17 mouse cellular contexts compared by ENCODE assay signal in the genomic region with DNA sequence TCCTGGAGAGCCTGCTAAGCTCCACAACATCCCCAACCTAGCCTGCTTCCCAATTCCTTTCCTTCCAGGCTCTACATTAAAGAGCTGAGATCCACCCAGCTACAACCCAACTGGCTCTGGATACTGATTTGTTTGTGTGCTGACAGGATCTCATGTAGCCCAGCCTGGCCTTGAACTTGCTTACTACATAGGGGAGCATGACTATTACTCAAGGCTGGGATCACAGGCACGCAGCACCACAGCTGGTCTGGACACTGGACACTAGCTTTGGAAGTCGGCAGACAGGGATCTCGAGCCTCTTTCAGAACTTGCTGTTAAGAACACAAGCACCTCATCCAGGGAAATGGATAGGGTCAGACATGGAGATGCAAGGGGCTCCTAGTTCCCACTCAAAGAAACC. TPM values are rescaled to one million over a fixed set of nuclear protein-coding genes. Genes with fewer than 3 reads are reported as not detected.
DNase-seq lines count a peak whose midpoint lies in the region; ATAC-seq lines count a peak whose summit lies in the region.
"Had no signal": no experiment of that assay in that cellular context is flagged by ENCODE, and none has a peak within 500 bp of the region (broad histone marks: within the 10 kb centered on the region; RNA-seq: fewer than 3 reads in every experiment).

No protein-coding gene starts in this region.

- H3K36me3 ChIP-seq in megakaryocyte, embryonic 14.5 days (replicated peaks; ENCODE audit: low read length): peaks cover 87% of the 10 kb centered on the region
- H3K36me3 ChIP-seq in heart, embryonic 12.5 days: peaks cover 51% of the 10 kb centered on the region

- H3K9ac ChIP-seq in heart, embryonic 12.5 days: no peak overlapping the region
- H3K9ac ChIP-seq: embryonic facial prominence, embryonic 12.5 days; forebrain, embryonic 13.5 days; forebrain, embryonic 15.5 days; forebrain, postnatal 0 days had no signal

- peak; percentile 72 for DNase-seq in adrenal gland, adult 2 months
- DNase-seq in adrenal gland, postnatal 10 days: no peak
- peak; percentile 46 for DNase-seq in adrenal gland, postnatal 14 days
- DNase-seq in adrenal gland, postnatal 4 days (ENCODE audit: low spot score in 2 of 2): no peak
- DNase-seq: cerebellum, adult 11-12 months; cerebellum, adult 2 months; cerebellum, adult 9-10 months; cerebellum, postnatal 10 days; cerebellum, postnatal 25 days; forebrain, postnatal 0 days had no signal

- 91% methylated on average over 3 of the region's 3 CpGs for WGBS in heart, embryonic 12.5 days

- H3K27ac ChIP-seq in heart, embryonic 12.5 days (ENCODE audit: poor library complexity, severe bottlenecking): no peak overlapping the region
- H3K27ac ChIP-seq: embryonic facial prominence, embryonic 10.5 days; embryonic facial prominence, embryonic 12.5 days; forebrain, embryonic 13.5 days; forebrain, embryonic 15.5 days had no signal

- peaks cover 89% of the 10 kb centered on the region for H3K4me1 ChIP-seq in megakaryocyte, embryonic 14.5 days
- peaks cover 57% of the 10 kb centered on the region for H3K4me1 ChIP-seq in heart, embryonic 12.5 days (replicated peaks)

- no peaks in the 10 kb centered on the region for H3K9me3 ChIP-seq in megakaryocyte, embryonic 14.5 days
- no peaks in the 10 kb centered on the region for H3K9me3 ChIP-seq in heart, embryonic 12.5 days (replicated peaks)
- H3K9me3 ChIP-seq: embryonic facial prominence, embryonic 10.5 days; embryonic facial prominence, embryonic 12.5 days; forebrain, embryonic 13.5 days; forebrain, embryonic 15.5 days had no signal

- no peak for ATAC-seq in megakaryocyte, adult 5-6 weeks (ENCODE audit: poor library complexity, severe bottlenecking)
- ATAC-seq in heart, embryonic 12.5 days (ENCODE audit: insufficient number of reproducible peaks, low FRiP score): no peak
- ATAC-seq: forebrain, embryonic 13.5 days; forebrain, embryonic 15.5 days; forebrain, postnatal 0 days had no signal

- H3K4me2 ChIP-seq in heart, embryonic 12.5 days: no peak overlapping the region
- H3K4me2 ChIP-seq: embryonic facial prominence, embryonic 12.5 days; forebrain, embryonic 13.5 days; forebrain, embryonic 15.5 days had no signal

- no peaks in the 10 kb centered on the region for H3K27me3 ChIP-seq in megakaryocyte, embryonic 14.5 days (replicated peaks)
- H3K27me3 ChIP-seq in heart, embryonic 12.5 days (replicated peaks): no peaks in the 10 kb centered on the region
- H3K27me3 ChIP-seq: embryonic facial prominence, embryonic 12.5 days; forebrain, embryonic 13.5 days; forebrain, embryonic 15.5 days had no signal

- peak overlapping the region; percentile 15 for H3K4me3 ChIP-seq in megakaryocyte, embryonic 14.5 days (replicated peaks)
- no peak overlapping the region for H3K4me3 ChIP-seq in heart, embryonic 12.5 days
- H3K4me3 ChIP-seq: embryonic facial prominence, embryonic 10.5 days; embryonic facial prominence, embryonic 12.5 days; forebrain, embryonic 13.5 days; forebrain, embryonic 15.5 days had no signal

RNA-seq across cellular contexts. Expression of gene Ppp1r12c, which starts 5.0 kb away (rescaled TPM):
- 100 to 1,000 TPM in 1 of 2 experiments, 10 to 100 TPM in 1; 93.3 to 102 TPM for total RNA-seq in adrenal gland, adult 2 months (2021)
- polyA plus RNA-seq in adrenal gland, adult 2 months (2012; rRNA removed): 101 and 164 TPM in 2 replicates
- 10 to 100 TPM; 74.0 to 84.4 TPM for total RNA-seq in adrenal gland, postnatal 10 days (2021)
- 83.4 and 90.8 TPM in 2 replicates for total RNA-seq in adrenal gland, postnatal 14 days (2021)
- 100 to 1,000 TPM; 106 to 112 TPM for total RNA-seq in adrenal gland, postnatal 4 days (2021)
- polyA plus RNA-seq in megakaryocyte, embryonic 14.5 days (2012; ENCODE audit: insufficient read depth, low replicate concordance): 267 and 1,249 TPM in 2 replicates
- 106 and 134 TPM in 2 replicates for total RNA-seq in megakaryocyte, adult 5-6 weeks (2015)
- 146 and 169 TPM in 2 replicates for total RNA-seq in megakaryocyte, adult 5-6 weeks (2017)
- polyA plus RNA-seq in heart, embryonic 12.5 days (2016; fragmentation: Nextera tagmentation; extraction: Ambion mirVana): 50.2 and 53.9 TPM in 2 replicates

RNA-seq across cellular contexts. Expression of gene Tnnt1, which starts 19.7 kb away (rescaled TPM):
- total RNA-seq in adrenal gland, adult 2 months (2021): 1 to 10 TPM in 1 of 2 experiments, under 1 TPM in 1; 0.37 to 1.6 TPM
- 0.17 TPM in 1 of 2 replicates, not detected in the other for polyA plus RNA-seq in adrenal gland, adult 2 months (2012; rRNA removed)
- total RNA-seq in adrenal gland, postnatal 10 days (2021): 10 to 100 TPM; 17.3 to 93.6 TPM
- 1.1 and 2.0 TPM in 2 replicates for total RNA-seq in adrenal gland, postnatal 14 days (2021)
- 10 to 100 TPM in 1 of 2 experiments, 1 to 10 TPM in 1; 8.1 to 21.0 TPM for total RNA-seq in adrenal gland, postnatal 4 days (2021)
- 38.2 TPM in 1 of 2 replicates, not detected in the other for polyA plus RNA-seq in megakaryocyte, embryonic 14.5 days (2012; ENCODE audit: insufficient read depth, low replicate concordance)
- 2.6 and 5.8 TPM in 2 replicates for total RNA-seq in megakaryocyte, adult 5-6 weeks (2015)
- total RNA-seq in megakaryocyte, adult 5-6 weeks (2017): 8.6 and 13.4 TPM in 2 replicates
- polyA plus RNA-seq in heart, embryonic 12.5 days (2016; fragmentation: Nextera tagmentation; extraction: Ambion mirVana): 543 and 550 TPM in 2 replicates

RNA-seq across cellular contexts. Expression of gene Tnni3, which starts 27.6 kb away (rescaled TPM):
- 1 to 10 TPM in 1 of 2 experiments, not detected in 1; 1.7 TPM for total RNA-seq in adrenal gland, adult 2 months (2021)
- 3.3 and 4.7 TPM in 2 replicates for polyA plus RNA-seq in adrenal gland, adult 2 months (2012; rRNA removed)
- total RNA-seq in adrenal gland, postnatal 10 days (2021): 1 to 10 TPM in 1 of 2 experiments, under 1 TPM in 1; 0.78 to 1.3 TPM
- 0.85 and 3.0 TPM in 2 replicates for total RNA-seq in adrenal gland, postnatal 14 days (2021)
- 1 to 10 TPM; 1.0 to 1.7 TPM for total RNA-seq in adrenal gland, postnatal 4 days (2021)
- 3.9 TPM in 1 of 2 replicates, not detected in the other for polyA plus RNA-seq in megakaryocyte, embryonic 14.5 days (2012; ENCODE audit: insufficient read depth, low replicate concordance)
- total RNA-seq in megakaryocyte, adult 5-6 weeks (2015): 5.1 and 8.8 TPM in 2 replicates
- total RNA-seq in megakaryocyte, adult 5-6 weeks (2017): 1.7 TPM in 1 of 2 replicates, not detected in the other
- 1,739 and 1,749 TPM in 2 replicates for polyA plus RNA-seq in heart, embryonic 12.5 days (2016; fragmentation: Nextera tagmentation; extraction: Ambion mirVana)

RNA-seq across cellular contexts. Expression of gene Dnaaf3, which starts 35.8 kb away (rescaled TPM):
- total RNA-seq in adrenal gland, adult 2 months (2021): under 1 TPM; 0.66 to 0.98 TPM
- polyA plus RNA-seq in adrenal gland, adult 2 months (2012; rRNA removed): 2.7 and 3.0 TPM in 2 replicates
- total RNA-seq in adrenal gland, postnatal 10 days (2021): 1 to 10 TPM in 1 of 2 experiments, under 1 TPM in 1; 0.60 to 1.1 TPM
- total RNA-seq in adrenal gland, postnatal 14 days (2021): 0.63 and 0.75 TPM in 2 replicates
- 1 to 10 TPM in 1 of 2 experiments, under 1 TPM in 1; 0.95 to 1.1 TPM for total RNA-seq in adrenal gland, postnatal 4 days (2021)
- polyA plus RNA-seq in megakaryocyte, embryonic 14.5 days (2012; ENCODE audit: insufficient read depth, low replicate concordance): 1.3 and 5.0 TPM in 2 replicates
- 1.3 TPM in 2 replicates for total RNA-seq in megakaryocyte, adult 5-6 weeks (2015)
- total RNA-seq in megakaryocyte, adult 5-6 weeks (2017): 1.0 TPM in 2 replicates
- 0.54 and 0.83 TPM in 2 replicates for polyA plus RNA-seq in heart, embryonic 12.5 days (2016; fragmentation: Nextera tagmentation; extraction: Ambion mirVana)

RNA-seq across cellular contexts. Expression of gene Eps8l1, which starts 36.0 kb away (rescaled TPM):
- 1 to 10 TPM; 5.2 to 6.9 TPM for total RNA-seq in adrenal gland, adult 2 months (2021)
- polyA plus RNA-seq in adrenal gland, adult 2 months (2012; rRNA removed): 2.5 and 5.0 TPM in 2 replicates
- 1 to 10 TPM; 2.1 to 7.1 TPM for total RNA-seq in adrenal gland, postnatal 10 days (2021)
- total RNA-seq in adrenal gland, postnatal 14 days (2021): 5.9 TPM in 2 replicates
- total RNA-seq in adrenal gland, postnatal 4 days (2021): 1 to 10 TPM; 7.8 to 9.3 TPM
- not detected in 2 replicates for polyA plus RNA-seq in megakaryocyte, embryonic 14.5 days (2012; ENCODE audit: insufficient read depth, low replicate concordance)
- total RNA-seq in megakaryocyte, adult 5-6 weeks (2015): 1.4 and 5.3 TPM in 2 replicates
- total RNA-seq in megakaryocyte, adult 5-6 weeks (2017): 4.5 and 5.1 TPM in 2 replicates
- 3.0 and 4.1 TPM in 2 replicates for polyA plus RNA-seq in heart, embryonic 12.5 days (2016; fragmentation: Nextera tagmentation; extraction: Ambion mirVana)

Comparison
In these comparisons a context has a peak if more than half of its experiments do, and no peak if none do; other contexts are left out.
1. DNase-seq: peak in adrenal gland, adult 2 months (single experiment) and adrenal gland, postnatal 14 days (single experiment); none in adrenal gland, postnatal 10 days (single experiment) and adrenal gland, postnatal 4 days (0 of 2).